Mouse (Mus musculus) naive thymus-derived CD4-positive, alpha-beta T cell, adult 2 months (primary cell): ENCODE data around the gene Ddit4.
"Not testable (repeated sequence)": the region's sequence is repeated elsewhere in the genome, so short reads cannot be mapped to it uniquely, and the experiment has no call there.

Experiments used
- DNase-seq: peaks from one replicate; pipeline ENCODE4 v3.0.0-alpha.2; 2011; ENCODE audit warnings: low read depth

Gene Ddit4

DNA sequence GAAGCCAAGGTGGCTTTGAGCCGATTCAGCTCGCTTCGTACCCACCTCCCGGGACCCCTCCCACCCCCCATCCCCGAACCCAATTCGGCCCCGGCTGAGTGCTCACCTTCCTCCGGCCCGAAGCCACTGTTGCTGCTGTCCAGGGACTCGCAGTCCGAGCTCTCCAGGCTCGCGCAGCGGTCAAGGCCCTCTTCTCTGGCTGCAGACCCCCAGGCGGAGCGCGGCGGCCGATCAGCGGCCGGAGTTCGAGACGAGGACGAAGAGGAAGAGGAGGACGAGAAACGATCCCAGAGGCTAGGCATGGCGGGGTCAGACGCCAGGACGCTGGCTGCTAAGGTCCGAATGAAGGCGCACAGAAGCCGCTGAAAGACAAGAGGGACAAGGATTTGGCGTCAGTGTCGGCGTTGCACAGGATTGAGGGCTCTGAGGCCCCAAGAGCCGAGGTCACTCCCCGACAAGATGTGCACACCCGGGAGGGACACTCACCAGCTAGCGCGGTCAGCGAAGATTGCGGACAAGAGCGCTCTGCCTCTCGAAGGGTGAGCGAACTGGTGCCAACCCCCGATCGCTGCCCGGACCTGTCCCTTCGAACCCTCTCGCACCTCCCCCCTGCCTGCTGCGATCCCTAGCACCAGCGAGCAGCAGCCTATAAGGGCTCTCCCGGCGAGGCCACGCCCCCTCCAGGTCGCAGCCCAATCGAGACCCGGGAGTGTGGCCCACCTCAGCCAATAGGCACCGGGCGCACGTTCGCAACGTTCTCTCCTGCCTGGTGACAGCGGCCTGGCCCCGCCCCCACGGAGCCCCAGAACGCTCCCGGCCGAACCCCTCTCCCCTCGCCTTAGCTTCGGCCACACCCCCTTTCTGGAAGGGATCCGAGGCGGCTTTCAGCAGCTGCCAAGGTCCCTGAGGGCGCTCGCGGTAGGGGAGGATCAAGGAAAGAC is at the start of gene Ddit4:
TSS of gene Ddit4 (minus strand) at position 624 of the 941 bp plus-strand sequence.
- DNase-seq, result peak; percentile 98

DNA sequence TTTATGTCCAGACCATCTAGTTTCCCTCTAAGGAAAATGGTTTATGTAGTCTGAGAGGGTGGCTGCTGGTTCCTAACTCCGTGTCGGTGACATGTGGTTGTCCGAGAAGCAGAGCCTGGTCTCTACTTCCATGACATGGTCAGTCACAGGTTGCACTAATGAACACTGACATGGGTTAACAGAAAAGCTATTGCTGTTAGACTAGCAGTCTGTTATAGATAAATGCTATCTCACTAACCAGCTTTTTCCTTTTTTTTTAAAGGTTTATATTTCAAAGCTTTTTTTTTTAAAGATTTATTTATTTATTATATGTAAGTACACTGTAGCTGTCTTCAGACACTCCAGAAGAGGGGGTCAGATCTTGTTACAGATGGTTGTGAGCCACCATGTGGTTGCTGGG is 47.4 kb upstream of the Ddit4 start:
- no peak for DNase-seq

DNA sequence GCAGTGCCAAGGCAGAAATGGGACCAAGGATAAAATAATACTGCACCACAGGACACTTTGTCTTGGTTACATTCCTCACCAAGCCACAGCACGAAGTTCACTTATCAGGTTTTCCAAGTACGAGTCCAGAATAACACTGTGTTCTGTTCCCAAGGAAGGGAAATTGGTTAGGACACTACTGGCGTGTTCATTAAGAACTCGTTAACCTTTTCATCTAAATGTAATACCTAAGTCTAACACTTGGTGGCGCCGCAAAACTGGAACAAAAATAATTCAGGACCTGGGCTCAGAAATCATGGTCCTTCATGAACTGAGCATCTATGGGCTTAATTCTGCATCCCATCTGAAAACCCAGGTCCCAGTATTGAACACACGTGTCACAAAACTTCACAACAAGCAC is 46.0 kb upstream of the Ddit4 start:
- peak; percentile 87 for DNase-seq

DNA sequence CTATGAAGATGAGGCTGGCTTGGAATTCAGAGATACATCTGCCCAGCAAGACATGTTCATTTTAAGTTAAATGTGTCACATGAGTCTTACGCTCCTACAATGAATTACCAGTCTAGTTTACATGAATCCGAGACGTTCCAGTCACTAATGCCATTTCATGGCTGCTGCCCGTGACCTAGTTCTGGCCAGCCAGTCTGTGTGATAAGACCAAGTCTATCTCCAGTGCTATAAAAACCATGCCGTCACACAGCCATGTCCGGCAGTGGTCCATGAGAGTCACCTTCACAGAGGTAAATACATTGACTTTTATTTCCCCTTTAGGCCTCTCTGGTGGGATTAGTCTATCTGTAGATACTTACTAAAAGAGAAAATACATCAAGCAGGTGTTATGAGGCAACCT is 44.3 kb upstream of the Ddit4 start:
- DNase-seq, result no peak

DNA sequence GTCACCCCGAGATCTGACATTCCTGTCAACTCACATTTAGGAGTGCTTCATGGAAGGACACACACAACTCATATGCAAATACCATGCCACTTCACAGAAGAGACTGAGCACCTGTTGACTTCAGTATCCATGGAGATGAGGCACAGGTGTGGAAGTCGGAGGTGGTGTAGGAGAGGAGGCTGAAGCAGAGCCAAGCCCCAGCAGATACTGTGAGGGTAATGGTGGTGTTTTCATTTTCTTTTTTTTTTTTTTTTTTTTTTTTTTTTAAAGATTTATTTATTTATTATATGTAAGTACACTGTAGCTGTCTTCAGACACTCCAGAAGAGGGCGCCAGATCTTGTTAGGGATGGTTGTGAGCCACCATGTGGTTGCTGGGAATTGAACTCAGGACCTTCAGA is 42.2 kb upstream of the Ddit4 start:
- DNase-seq, result not testable (repeated sequence)

DNA sequence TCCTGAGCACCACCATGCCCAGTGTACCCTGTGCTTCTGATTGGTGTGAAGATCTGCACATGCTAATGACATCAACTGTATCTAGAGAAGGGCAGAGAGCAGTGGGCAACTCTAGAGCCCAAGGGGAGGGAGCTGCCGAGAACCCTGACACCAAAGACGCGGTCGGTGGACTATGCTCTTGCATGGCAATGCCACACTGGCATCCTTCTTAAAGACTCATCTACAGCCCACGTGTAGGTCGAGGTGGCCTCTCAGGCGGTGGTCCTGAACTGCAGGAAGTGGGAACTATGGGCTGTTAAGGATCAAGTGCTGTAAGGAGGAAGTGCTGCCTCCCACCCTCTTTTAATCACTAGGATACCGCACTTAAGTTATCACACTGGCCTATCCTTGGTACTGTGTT is 40.4 kb upstream of the Ddit4 start:
- DNase-seq, result no peak

DNA sequence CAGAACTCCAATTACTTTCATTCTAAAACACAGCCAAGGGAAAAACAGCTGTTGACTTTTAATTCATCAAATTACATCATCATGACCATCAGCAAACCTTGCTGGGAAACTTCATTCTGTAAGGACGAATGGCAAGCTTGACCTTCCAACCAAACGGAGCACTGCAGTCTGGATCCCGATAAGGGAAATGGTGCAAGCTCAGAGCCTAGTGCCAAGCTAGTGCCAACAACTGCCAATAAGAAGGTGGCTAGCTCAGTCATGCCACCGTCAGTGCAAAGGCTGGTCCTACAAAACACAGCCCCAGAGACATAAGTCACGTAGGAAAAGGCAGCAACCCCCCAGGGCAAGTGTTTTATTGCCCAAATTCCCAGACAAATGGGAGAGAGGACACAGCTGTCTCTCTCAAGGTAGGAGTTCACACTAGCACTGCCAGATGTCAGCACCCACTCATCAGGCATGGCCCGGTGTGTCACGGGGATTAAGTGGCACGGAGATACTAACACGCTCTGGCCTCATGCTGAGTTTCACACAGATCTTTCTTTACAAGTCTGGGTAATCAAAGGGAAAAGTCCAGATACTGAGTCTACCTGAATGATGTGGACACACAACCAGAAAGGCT is 39.7 kb upstream of the Ddit4 start:
- DNase-seq, result no peak

DNA sequence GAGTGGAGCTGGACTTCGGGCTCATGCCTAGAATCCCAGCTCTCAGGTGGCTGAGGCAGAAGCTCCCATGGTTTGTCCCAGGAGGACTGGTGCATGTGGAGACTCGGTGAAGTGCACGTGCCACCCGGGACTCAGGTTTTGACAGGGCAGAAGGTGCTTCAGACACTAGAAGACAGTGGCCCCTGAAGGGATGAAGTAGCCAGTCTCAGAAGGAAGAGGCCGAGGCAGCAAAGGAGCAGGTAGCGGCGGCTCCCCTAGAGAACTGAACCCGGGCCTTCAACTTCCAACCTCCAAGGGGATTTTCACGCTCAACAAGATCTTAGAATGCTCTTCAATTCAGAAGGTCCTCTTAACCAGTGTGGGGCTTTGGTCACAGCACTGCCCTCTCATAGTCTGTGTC is 38.8 kb upstream of the Ddit4 start:
- DNase-seq, result no peak

DNA sequence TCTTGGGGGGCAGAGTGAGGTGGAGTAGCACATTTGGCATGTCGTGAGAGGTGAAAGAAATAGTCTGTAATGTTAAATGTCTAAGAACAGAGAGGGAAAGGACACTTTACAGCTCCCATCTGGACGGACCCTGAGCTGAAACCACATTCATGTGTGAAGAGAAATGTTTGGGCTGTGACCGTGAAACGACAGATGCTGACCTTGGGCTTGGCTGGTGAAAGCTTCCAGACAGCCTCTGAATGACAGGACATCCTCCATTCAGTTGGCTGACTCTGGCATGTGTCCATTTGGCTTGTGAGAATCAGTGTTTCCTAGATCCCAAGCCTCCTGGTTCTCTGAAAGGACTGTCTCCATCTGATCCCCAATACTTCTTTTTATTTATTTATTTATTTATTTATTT is 36.4 kb upstream of the Ddit4 start:
- DNase-seq, result no peak

DNA sequence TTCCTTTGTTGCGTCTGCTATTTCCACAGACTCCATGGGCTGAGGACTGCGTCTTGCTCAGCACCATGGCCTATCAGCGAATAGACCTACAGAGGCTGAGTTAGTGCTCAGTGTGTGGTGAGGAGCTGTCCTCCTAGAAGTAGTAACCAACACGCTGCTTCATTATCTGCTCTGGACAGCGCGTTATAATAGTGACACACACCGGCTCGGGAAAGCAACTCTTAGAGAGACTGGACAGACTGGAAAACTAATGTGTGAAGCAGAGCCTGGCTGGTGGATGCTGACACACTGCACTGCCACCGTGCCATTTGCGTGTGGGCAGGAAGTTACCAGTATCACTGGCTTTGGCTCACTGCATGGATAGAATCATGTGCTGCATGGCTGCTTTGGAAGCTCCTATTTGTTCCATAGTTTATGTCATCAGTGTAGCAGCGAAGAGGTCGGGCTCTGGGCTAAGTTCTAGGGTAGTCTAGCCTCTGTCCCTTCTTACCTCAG is 30.8 kb upstream of the Ddit4 start:
- peak; percentile 41 for DNase-seq

DNA sequence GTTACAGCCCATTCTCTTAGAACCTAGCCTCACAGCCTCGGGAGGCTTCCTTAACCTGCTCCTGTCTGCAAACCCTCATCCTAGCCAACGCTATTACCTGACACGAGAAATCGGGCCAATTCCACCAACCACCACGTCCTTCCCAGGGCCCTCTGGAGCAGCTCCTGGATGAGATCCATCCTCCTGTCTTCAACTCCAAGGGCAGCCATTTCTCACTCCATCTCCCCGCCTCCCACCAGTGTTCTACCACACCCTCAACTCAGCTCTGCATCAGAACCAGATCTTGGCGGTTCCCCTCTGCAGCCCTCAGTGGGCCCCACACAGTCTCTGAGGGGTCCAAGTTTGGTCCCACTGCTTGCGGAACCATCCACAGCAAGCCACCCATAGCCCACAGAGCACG is 30.2 kb upstream of the Ddit4 start:
- no peak for DNase-seq

DNA sequence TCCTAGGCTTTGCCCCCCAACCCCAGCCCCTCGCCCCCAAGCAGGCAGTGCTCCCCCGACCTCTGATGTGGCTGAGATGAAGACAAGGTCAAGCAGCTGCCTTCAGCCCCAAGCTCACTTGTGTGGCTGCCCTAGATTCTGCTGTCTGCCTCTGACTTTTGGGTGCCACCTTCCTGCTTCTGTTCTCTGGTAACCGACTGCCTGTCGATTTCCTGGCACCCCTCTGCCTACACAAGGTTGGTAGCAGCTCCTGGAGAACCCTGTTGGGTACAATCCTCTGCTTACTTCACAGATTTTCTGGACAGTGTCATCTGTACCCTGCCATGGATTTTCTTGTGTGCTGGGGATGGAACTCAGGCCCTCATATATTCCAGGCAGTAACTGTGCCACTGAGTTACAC is 29.7 kb upstream of the Ddit4 start:
- DNase-seq, result peak; percentile 59

DNA sequence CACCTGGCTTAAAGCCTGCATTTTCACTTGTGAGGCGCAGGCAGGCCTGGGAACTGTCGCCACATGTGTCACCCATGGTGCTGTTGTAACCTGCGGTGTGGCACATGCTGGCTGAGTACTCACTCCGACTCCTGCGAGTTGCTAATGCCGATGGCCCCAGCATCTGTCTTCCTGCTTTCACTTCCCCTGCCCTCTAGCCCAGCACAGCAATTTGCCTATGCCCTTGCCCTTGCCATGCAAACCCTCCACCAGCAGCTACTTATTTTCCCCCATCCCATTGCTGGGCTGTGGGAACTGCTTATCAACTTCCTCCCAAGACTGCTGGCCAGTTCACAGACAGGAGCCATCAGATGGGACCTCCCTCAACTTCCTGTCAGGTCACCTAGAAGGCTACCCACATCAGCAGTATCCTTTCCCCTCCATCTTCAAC is 29.2 kb upstream of the Ddit4 start:
- DNase-seq, result peak; percentile 58

DNA sequence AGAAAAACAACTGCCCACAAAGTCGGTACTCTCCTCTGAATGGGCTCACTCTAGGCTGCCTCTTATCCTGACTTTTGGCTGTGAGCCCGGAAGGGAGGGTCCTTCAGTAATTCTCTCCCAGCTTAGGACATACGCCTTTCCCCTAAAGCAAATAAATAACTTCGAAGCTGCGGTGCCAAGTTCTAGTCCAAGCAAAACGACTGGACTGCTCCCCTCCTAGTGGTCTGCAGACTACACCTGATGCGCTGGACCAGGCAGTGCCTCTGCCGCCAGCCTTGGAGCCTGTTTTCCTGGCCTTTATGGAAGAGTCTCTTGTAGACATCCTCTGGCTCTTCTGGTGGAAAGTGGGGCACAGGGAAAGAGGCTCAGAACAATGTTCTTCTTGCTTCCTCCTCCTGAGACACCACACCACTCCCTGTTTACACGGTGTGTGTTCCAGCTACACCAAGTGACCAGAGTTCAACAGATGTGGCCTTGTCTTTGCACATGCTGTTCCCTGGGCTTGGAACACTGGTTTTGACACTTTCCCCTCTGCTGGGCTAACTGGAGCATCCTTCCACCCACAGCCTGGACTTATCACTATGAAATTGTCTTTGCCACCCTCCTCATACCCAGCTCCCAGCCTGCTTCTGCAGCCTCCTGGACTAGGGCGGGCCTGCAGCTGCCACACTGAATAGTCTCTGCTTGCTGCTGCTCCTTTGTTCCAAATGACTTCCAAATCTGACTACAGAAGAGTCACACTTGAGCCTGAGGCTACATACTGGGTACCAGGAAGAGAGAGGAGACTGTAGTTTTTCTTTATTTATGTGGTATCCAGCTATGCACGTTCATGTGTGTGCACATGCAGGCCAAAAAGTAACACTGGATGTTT is 27.5 kb upstream of the Ddit4 start:
- DNase-seq, result no peak

DNA sequence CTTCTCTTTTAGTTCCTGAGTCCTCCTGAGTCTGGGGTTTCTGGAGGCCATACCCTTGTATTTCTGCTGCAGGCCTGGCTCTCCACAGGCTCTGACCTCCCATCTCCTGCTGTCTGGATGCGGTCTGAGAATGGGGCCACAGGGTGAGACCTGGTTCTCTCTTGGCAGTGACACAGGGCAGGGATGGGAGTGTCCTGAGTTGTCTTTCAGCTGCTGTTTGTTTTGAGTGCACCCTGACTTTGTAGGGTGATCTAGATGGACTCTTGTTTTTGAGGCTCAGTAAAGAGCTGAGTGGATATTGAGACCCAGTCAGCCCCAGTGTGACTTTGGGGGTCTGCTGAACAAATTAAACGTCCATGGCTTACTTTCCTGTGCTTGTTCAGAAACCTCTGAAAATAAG is 26.8 kb upstream of the Ddit4 start:
- no peak for DNase-seq

DNA sequence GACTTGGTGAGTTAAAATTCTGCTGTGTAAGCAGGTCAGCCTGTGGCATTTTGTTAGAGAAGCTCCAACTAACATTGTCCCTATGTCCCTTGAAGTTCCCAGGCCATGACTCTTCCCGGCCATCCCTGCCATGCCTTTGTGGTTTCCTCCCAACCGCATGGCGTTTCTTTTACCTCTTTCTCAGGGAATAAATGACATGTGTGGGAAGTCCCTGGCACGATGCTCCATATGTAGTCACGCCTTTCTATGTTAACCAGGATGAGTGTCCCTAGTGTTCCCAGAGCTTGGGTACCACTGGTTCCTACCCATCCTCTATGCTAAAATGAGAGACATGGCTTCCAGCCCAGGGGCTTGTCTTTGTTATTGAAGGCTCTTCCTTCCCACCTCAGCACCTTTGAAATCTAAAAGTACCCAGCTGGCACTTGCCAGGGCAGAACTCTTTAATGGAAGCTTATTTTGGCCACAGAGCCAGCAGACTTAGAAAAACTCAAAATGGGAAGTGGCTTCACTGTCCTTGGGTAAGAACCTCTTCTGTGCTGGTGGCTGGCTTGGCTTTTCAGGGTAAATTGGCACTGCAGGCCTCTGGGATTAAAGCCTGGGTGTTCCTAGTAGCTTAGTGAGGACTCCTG is 26.2 kb upstream of the Ddit4 start:
- DNase-seq, result no peak

DNA sequence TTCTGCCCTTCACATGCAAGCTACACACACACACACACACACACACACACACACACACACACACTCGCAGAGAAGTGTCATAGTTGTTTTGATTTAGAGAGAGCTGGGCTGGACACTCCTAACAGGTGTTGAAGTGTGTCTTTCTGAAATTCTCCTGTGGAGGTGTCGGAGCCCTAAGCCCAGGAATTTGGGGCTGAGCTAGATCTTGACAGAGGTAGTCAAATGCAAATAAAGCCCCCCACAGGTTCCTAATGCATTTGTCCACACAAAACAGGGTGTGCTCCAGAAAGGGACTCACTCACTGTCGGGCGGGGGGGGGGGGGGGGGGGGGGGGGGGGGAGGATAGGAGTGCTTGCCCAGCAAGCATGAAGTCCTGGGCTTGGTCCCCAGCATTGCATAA is 25.5 kb upstream of the Ddit4 start:
- no peak for DNase-seq

DNA sequence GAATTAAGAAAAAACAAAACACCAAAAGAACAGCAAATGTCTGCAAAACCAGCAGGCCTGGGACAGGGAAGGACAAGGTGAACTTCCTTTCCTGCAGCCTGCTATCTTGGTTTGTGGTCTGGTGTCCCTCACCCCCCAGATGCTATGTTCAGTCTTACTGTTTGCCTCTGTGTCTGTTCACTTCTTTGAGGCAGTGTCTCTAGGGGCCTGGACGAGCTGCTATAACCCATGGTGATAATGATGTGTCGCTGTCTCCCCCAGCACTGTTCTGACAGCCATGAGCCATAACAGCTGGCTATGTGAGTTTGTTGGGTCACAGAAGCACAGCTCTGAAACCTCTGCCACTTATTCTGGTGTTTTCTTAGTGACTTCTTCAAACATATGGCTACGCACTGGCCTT is 23.2 kb upstream of the Ddit4 start:
- DNase-seq, result peak; percentile 73

DNA sequence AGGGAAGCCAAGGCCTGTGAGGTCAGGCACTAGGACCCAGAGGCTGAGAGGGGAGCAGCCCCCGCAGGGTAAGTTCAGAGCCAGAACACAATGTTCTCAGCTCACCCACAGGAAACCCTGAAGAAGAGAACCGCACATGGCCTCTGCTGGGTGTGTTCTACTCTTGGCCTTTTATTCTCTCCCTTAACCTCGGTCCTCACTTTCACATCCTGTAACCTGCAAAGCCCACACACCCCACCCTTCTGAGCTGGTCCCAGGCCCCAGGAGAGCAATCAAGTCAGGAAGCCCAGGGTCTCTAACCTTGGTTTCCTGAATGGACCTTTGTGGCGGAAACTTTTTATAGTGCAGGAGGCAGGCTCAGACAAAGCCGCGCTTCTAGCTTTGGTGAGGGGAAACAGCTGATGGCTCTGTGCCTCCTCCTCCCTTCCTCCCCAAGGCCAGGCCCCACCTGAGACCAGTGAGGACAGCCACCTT is 22.6 kb upstream of the Ddit4 start:
- peak; percentile 84 for DNase-seq

DNA sequence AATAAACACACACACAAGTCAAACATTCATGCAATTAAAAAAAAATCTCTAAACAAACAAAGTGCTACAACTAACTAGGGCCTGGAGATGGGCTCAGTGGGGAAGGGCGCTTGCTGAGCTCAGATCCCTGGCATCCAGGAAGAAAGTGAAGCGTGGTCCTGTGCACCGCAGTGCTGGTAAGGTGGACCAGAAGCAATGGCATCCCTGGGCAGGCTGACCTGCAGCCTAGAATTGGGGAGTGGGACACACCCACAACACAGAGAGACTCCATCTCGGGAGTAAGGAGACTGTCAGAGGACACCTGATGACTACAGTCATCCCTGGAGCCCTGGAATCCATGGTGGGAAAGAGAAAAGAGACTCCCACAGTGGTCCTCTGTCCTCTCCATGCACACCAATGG is 21.8 kb upstream of the Ddit4 start:
- no peak for DNase-seq

DNA sequence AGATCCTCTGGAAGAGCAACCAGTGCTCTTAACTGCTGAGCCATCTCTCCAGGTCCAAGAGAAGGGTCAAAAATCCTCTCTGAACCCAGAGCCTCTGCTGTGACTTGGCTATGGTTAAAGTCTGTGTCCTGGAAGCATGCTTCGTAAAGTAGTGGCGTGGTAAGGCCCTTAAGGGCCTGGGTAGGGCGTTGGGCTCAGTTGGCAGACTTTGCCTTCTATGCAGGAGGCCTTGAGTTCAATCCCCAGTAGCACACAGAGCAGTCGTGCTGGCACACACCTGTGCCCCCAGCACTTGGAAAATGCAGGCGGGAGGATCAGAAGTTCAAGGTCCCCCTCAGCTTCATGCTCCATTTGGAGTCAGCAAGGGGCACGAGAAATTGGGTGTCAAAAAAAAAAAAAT is 21.4 kb upstream of the Ddit4 start:
- no peak for DNase-seq

DNA sequence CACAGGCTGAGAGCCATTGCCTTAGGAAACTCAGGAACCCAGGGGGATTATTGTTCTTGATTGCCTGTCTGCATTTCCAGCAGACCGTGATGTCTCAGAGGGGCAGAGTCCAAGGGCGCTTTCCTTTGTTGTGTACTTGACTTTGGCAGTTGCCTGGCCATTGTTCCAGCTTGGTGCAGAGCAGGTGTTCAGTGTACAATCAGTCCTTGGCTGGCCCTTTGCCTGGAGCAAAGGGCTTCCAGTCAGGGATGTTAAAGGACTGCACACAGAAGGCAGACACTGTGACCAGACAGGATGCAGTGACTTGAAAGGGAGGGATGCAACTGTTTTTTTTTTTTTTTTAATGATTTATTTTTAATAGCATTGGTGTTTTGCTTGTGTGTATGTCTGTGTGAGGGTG is 20.9 kb upstream of the Ddit4 start:
- peak; percentile 38 for DNase-seq
